Mouse (Mus musculus): ENCODE data around the gene Gm42906. TPM values are rescaled to one million over a fixed set of nuclear protein-coding genes. Genes with fewer than 3 reads are reported as not detected.

Gene Gm42906
- total RNA-seq, 2 experiments from 2014 or later: not detected

GRCm38 (mm10) chr5:151180176-151180785 lies 247.7 kb downstream of the Gm42906 start:
- TF ChIP-seq CTCF (conservative IDR thresholded peaks at IDR 0.05): no peak
- Histone ChIP-seq H3K4me3 (no peak overlapping the region), H3K27ac (no peak overlapping the region)
- no peak for DNase-seq (ENCODE audit: low spot score in 2 of 2)

GRCm38 (mm10) chr5:151177171-151177570 lies 250.8 kb downstream of the Gm42906 start:
- H3K27ac ChIP-seq: no peak overlapping the region
- DNase-seq (ENCODE audit: low spot score in 2 of 2): no peak
- TF ChIP-seq CTCF (conservative IDR thresholded peaks at IDR 0.05): no peak
- H3K4me3 ChIP-seq: no peak overlapping the region

- peak overlapping the region; percentile 83 for H3K27ac ChIP-seq
- H3K4me3 ChIP-seq: no peak overlapping the region
- TF ChIP-seq CTCF (conservative IDR thresholded peaks at IDR 0.05): no peak
- no peak for DNase-seq (ENCODE audit: low spot score in 2 of 2)
These were observed 252.1 kb downstream of the Gm42906 start for GRCm38 (mm10) chr5:151175897-151176313.

- peak overlapping the region; percentile 3; the same call in 1 of the 2 replicates for H3K4me3 ChIP-seq
- DNase-seq (ENCODE audit: low spot score in 2 of 2): no peak
- TF ChIP-seq CTCF (conservative IDR thresholded peaks at IDR 0.05): no peak
- peak overlapping the region; percentile 83 for H3K27ac ChIP-seq
These were observed 253.2 kb downstream of the Gm42906 start for GRCm38 (mm10) chr5:151174485-151175460.

- H3K4me3 ChIP-seq: no peak overlapping the region
- no peak for TF ChIP-seq CTCF (conservative IDR thresholded peaks at IDR 0.05)
- DNase-seq (ENCODE audit: low spot score in 2 of 2): no peak
- H3K27ac ChIP-seq: peak overlapping the region; percentile 83
These were observed 254.2 kb downstream of the Gm42906 start for GRCm38 (mm10) chr5:151173774-151174173.

GRCm38 (mm10) chr5:151170168-151170750 lies 257.7 kb downstream of the Gm42906 start:
- no peak for DNase-seq (ENCODE audit: low spot score in 2 of 2)
- Histone ChIP-seq H3K4me3 (no peak overlapping the region), H3K27ac (no peak overlapping the region)
- TF ChIP-seq CTCF (conservative IDR thresholded peaks at IDR 0.05): no peak

- no peak for TF ChIP-seq CTCF (conservative IDR thresholded peaks at IDR 0.05)
- H3K4me3 ChIP-seq: no peak overlapping the region
- DNase-seq (ENCODE audit: low spot score in 2 of 2): no peak
- H3K27ac ChIP-seq: no peak overlapping the region
These were observed 259.8 kb downstream of the Gm42906 start for GRCm38 (mm10) chr5:151168191-151168590.

GRCm38 (mm10) chr5:151167641-151168040 lies 260.3 kb downstream of the Gm42906 start:
- no peak overlapping the region for H3K27ac ChIP-seq
- no peak overlapping the region for H3K4me3 ChIP-seq
- no peak for TF ChIP-seq CTCF (conservative IDR thresholded peaks at IDR 0.05)
- DNase-seq (ENCODE audit: low spot score in 2 of 2): no peak

GRCm38 (mm10) chr5:151166266-151166665 lies 261.7 kb downstream of the Gm42906 start:
- H3K27ac ChIP-seq: peak overlapping the region; percentile 73
- DNase-seq (ENCODE audit: low spot score in 2 of 2): no peak
- no peak for TF ChIP-seq CTCF (conservative IDR thresholded peaks at IDR 0.05)
- H3K4me3 ChIP-seq: no peak overlapping the region

- TF ChIP-seq CTCF (conservative IDR thresholded peaks at IDR 0.05): no peak
- no peak for DNase-seq (ENCODE audit: low spot score in 2 of 2)
- peak overlapping the region; percentile 73 for H3K27ac ChIP-seq
- no peak overlapping the region for H3K4me3 ChIP-seq
These were observed 262.5 kb downstream of the Gm42906 start for GRCm38 (mm10) chr5:151165381-151166016.

GRCm38 (mm10) chr5:151164815-151165214 lies 263.1 kb downstream of the Gm42906 start:
- TF ChIP-seq CTCF (conservative IDR thresholded peaks at IDR 0.05): no peak
- DNase-seq (ENCODE audit: low spot score in 2 of 2): no peak
- Histone ChIP-seq H3K27ac (peak overlapping the region; percentile 53; the same call in 1 of the 2 replicates), H3K4me3 (no peak overlapping the region)

GRCm38 (mm10) chr5:151162642-151163041 lies 265.3 kb downstream of the Gm42906 start:
- no peak for TF ChIP-seq CTCF (conservative IDR thresholded peaks at IDR 0.05)
- H3K4me3 ChIP-seq: no peak overlapping the region
- H3K27ac ChIP-seq: no peak overlapping the region
- DNase-seq (ENCODE audit: low spot score in 2 of 2): no peak

- Histone ChIP-seq H3K27ac (no peak overlapping the region), H3K4me3 (no peak overlapping the region)
- DNase-seq (ENCODE audit: low spot score in 2 of 2): no peak
- TF ChIP-seq CTCF (conservative IDR thresholded peaks at IDR 0.05): no peak
These were observed 272.7 kb downstream of the Gm42906 start for GRCm38 (mm10) chr5:151155247-151155646.

All from layer of hippocampus, adult 2 months (tissue).